Mouse (Mus musculus) heart, adult 2 months (tissue): ENCODE measurements around the gene Szrd1.

Experiments
- CTCF ChIP-seq: fragments of 200-600 bp; IDR thresholded peaks from 2 replicates; pipeline ENCODE4 v1.8.1; 2022; ENCODE audit warnings: antibody characterized with exemption, mild to moderate bottlenecking, moderate library complexity
- EP300 ChIP-seq: fragments of 200-500 bp; IDR thresholded peaks from 2 replicates; pipeline ENCODE4 v1.6.1; 2011; ENCODE audit warnings: low read depth, low read length, control low read depth; ENCODE audit not compliant: insufficient read depth
- POLR2A ChIP-seq: fragments of 200-500 bp; IDR thresholded peaks from 2 replicates; pipeline ENCODE4 v1.6.1; 2011; ENCODE audit warnings: mild to moderate bottlenecking, low read depth, low read length, control low read depth; ENCODE audit not compliant: insufficient read depth

DNA sequence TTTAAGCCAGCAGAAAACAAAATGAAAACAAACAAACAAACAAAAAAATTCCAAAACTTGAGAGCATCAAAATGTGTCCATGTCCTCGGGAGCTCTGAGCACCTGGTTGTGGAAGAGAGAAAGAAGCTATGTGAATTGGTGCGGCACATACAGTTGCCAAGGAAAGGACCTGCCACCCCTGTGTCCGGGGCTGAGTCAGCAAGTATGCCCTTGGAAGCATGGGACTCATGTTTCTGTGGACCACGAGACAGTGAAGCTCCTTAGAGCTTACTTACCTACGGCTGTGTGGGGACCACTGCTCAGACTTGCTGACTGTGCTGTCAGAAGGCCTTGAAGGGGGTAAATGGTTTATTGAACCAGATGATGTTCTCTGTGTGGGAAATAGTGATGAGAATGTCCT, 24.2 kb upstream of the Szrd1 start:
- no peak for TF ChIP-seq POLR2A
- no peak for TF ChIP-seq CTCF
- no peak for TF ChIP-seq EP300
